ENCODE assay signal across 8 mouse cellular contexts in the genomic region with DNA sequence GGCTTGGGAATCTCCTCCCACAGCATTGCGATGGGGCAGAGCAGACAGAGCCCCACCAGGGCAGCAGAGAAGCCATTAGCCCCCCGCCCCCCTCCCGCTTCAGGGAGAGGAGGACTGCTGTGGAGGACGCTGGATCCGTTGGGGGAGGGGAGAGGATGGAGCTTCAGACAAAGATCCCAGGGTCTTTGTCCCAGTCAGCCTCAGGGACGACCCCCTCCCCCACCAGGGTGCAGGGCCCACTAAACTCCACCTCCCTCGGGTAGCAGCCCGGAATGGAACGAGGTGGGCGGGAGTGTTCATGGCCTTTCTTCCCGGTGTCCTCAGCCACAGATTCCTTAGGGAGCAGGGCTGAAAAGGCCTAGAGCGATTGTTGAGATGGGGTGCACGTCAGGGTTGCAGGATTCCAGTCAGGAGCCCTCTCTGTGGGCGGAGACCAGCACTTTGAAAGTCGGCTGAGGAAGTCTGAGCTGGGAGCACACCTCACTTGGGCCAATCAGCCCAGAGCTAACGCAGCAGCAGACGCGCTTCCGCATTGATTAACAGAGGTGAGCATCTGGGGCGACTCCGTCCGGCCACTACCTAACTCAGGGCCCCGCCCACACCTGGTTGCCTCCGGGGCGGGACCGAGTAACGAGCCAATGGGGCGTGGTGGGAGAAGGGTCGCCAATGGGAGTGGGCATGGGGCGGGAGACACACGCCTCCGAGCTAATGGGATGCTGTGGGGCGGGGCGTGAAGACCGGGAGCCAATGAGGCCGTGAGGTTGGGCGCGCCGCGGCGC. TPM values are rescaled to one million over a fixed set of nuclear protein-coding genes. Genes with fewer than 3 reads are reported as not detected.
A peak's percentile ranks its signal among the peaks of the same experiment; 100 is the strongest.
DNase-seq lines count a peak whose midpoint lies in the region; ATAC-seq and TF ChIP-seq lines count a peak whose summit lies in the region.

A gene (plus strand): TSS at position 760 of the 779 bp plus-strand sequence.

- peaks cover 12% of the 10 kb centered on the region for H3K27me3 ChIP-seq in heart, embryonic 13.5 days (replicated peaks)
- no peaks in the 10 kb centered on the region for H3K27me3 ChIP-seq in liver, embryonic 13.5 days
- no peaks in the 10 kb centered on the region for H3K27me3 ChIP-seq in neural tube, embryonic 11.5 days (ENCODE audit: control insufficient read depth, insufficient read depth, low read length)
- H3K27me3 ChIP-seq in stomach, postnatal 0 days (ENCODE audit: control insufficient read depth, insufficient read depth, low read length), result no peaks in the 10 kb centered on the region

- no peaks in the 10 kb centered on the region for H3K9me3 ChIP-seq in heart, embryonic 13.5 days
- no peaks in the 10 kb centered on the region for H3K9me3 ChIP-seq in liver, embryonic 13.5 days (replicated peaks)
- H3K9me3 ChIP-seq in neural tube, embryonic 11.5 days (ENCODE audit: control insufficient read depth, low read length), result no peaks in the 10 kb centered on the region
- no peaks in the 10 kb centered on the region for H3K9me3 ChIP-seq in stomach, postnatal 0 days (ENCODE audit: control insufficient read depth, low read length)

- no peak for TF ChIP-seq CTCF in stomach, postnatal 0 days (IDR thresholded peaks at IDR 0.05; ENCODE audit: low read depth)

- H3K4me2 ChIP-seq in heart, embryonic 13.5 days, result peak within 1 kb of the TSS; percentile 77
- peak within 1 kb of the TSS; percentile 100 for H3K4me2 ChIP-seq in liver, embryonic 13.5 days
- H3K4me2 ChIP-seq in neural tube, embryonic 11.5 days (ENCODE audit: low read depth), result peak within 1 kb of the TSS; percentile 80
- peak within 1 kb of the TSS; percentile 95 for H3K4me2 ChIP-seq in stomach, postnatal 0 days (replicated peaks; ENCODE audit: low read depth)

- ATAC-seq in heart, embryonic 13.5 days (ENCODE audit: extremely low read depth, insufficient number of reproducible peaks, low FRiP score, low TSS enrichment), result peak; percentile 96
- ATAC-seq in liver, embryonic 13.5 days (ENCODE audit: low read depth), result peak; percentile 94
- ATAC-seq in neural tube, embryonic 11.5 days (ENCODE audit: insufficient read depth, low FRiP score, low TSS enrichment), result peak; percentile 96
- ATAC-seq in stomach, postnatal 0 days (ENCODE audit: low FRiP score, low TSS enrichment), result peak; percentile 90

- TF ChIP-seq EP300 in stomach, postnatal 0 days (optimal IDR thresholded peaks at IDR 0.05), result no peak

- DNase-seq in CD4-positive, CD25-positive, alpha-beta regulatory T cell, adult 2 months (ENCODE audit: low read depth, low spot score), result peak; percentile 98
- DNase-seq in fat pad, adult 2 months (ENCODE audit: extremely low read depth, low read depth, low spot score), result peak; percentile 74
- peak; percentile 97 for DNase-seq in kidney, postnatal 10 days
- peak; percentile 98 for DNase-seq in liver, embryonic 13.5 days
- peak; percentile 96 for DNase-seq in neural tube, embryonic 11.5 days (ENCODE audit: low spot score)
- DNase-seq in stomach, postnatal 0 days (ENCODE audit: low spot score), result peak; percentile 100

- H3K27ac ChIP-seq in brown adipose tissue, adult 24 weeks (replicated peaks; ENCODE audit: low read depth, low read length), result no peak within 1 kb of the TSS
- H3K27ac ChIP-seq in heart, embryonic 13.5 days (replicated peaks), result peak within 1 kb of the TSS; percentile 78
- H3K27ac ChIP-seq in liver, embryonic 13.5 days, result peak within 1 kb of the TSS; percentile 91
- peak within 1 kb of the TSS; percentile 95 for H3K27ac ChIP-seq in neural tube, embryonic 11.5 days (ENCODE audit: low read depth, low read length)
- peak within 1 kb of the TSS; percentile 98 for H3K27ac ChIP-seq in stomach, postnatal 0 days (replicated peaks)

- H3K4me3 ChIP-seq in brown adipose tissue, adult 24 weeks (ENCODE audit: insufficient read depth, low read depth, low read length), result peak within 1 kb of the TSS; percentile 62
- H3K4me3 ChIP-seq in heart, embryonic 13.5 days, result peak within 1 kb of the TSS; percentile 67
- peak within 1 kb of the TSS; percentile 82 for H3K4me3 ChIP-seq in liver, embryonic 13.5 days (replicated peaks)
- peak within 1 kb of the TSS; percentile 70 for H3K4me3 ChIP-seq in neural tube, embryonic 11.5 days (ENCODE audit: low read depth, low read length)
- peak within 1 kb of the TSS; percentile 60 for H3K4me3 ChIP-seq in stomach, postnatal 0 days (ENCODE audit: low read depth, low read length)

- under 1% methylated on average over 41 of the region's 41 CpGs for WGBS in heart, embryonic 13.5 days
- 2% methylated on average over 41 of the region's 41 CpGs for WGBS in liver, embryonic 13.5 days (ENCODE audit: insufficient replicate concordance)
- under 1% methylated on average over 40 of the region's 41 CpGs for WGBS in neural tube, embryonic 11.5 days
- under 1% methylated on average over 37 of the region's 41 CpGs for WGBS in stomach, postnatal 0 days

- peaks cover 20% of the 10 kb centered on the region for H3K36me3 ChIP-seq in heart, embryonic 13.5 days
- H3K36me3 ChIP-seq in liver, embryonic 13.5 days, result peaks cover 31% of the 10 kb centered on the region
- H3K36me3 ChIP-seq in neural tube, embryonic 11.5 days (ENCODE audit: control insufficient read depth, insufficient read depth, low read length), result no peaks in the 10 kb centered on the region; the same call in 1 of the 2 replicates
- no peaks in the 10 kb centered on the region for H3K36me3 ChIP-seq in stomach, postnatal 0 days (ENCODE audit: control insufficient read depth, insufficient read depth, low read length)

- H3K9ac ChIP-seq in heart, embryonic 13.5 days, result peak within 1 kb of the TSS; percentile 84
- peak within 1 kb of the TSS; percentile 90 for H3K9ac ChIP-seq in liver, embryonic 13.5 days
- H3K9ac ChIP-seq in neural tube, embryonic 11.5 days (ENCODE audit: low read length), result peak within 1 kb of the TSS; percentile 75
- peak within 1 kb of the TSS; percentile 79 for H3K9ac ChIP-seq in stomach, postnatal 0 days (ENCODE audit: low read length)

- peaks cover 5% of the 10 kb centered on the region for H3K4me1 ChIP-seq in brown adipose tissue, adult 24 weeks (ENCODE audit: control insufficient read depth, insufficient read depth, insufficient read length, low read length)
- peaks cover 47% of the 10 kb centered on the region for H3K4me1 ChIP-seq in heart, embryonic 13.5 days
- peaks cover 96% of the 10 kb centered on the region for H3K4me1 ChIP-seq in liver, embryonic 13.5 days (replicated peaks)
- peaks cover 11% of the 10 kb centered on the region for H3K4me1 ChIP-seq in neural tube, embryonic 11.5 days (ENCODE audit: control insufficient read depth, insufficient read depth, low read length)
- peaks cover 2% of the 10 kb centered on the region for H3K4me1 ChIP-seq in stomach, postnatal 0 days (replicated peaks; ENCODE audit: control insufficient read depth, insufficient read depth)

RNA-seq across cellular contexts. Expression of the gene that starts here (rescaled TPM):
- 1.4 and 1.5 TPM in 2 replicates for polyA plus RNA-seq in brown adipose tissue, adult 24 weeks (2012; ENCODE audit: insufficient read depth, insufficient read length, missing spikeins)
- polyA plus RNA-seq in heart, embryonic 13.5 days (2015; fragmentation: Nextera tagmentation; extraction: Ambion mirVana), result 15.1 and 15.3 TPM in 2 replicates
- polyA plus RNA-seq in liver, embryonic 13.5 days (2015; fragmentation: Nextera tagmentation; extraction: Ambion mirVana), result 23.9 and 26.7 TPM in 2 replicates
- polyA plus RNA-seq in neural tube, embryonic 11.5 days (2014; fragmentation: Nextera tagmentation; extraction: Ambion mirVana), result 34.4 and 45.7 TPM in 2 replicates
- 84.2 and 105 TPM in 2 replicates for polyA plus RNA-seq in stomach, postnatal 0 days (2015; fragmentation: Nextera tagmentation; extraction: Ambion mirVana)
